Mouse (Mus musculus): Measurements from ENCODE around the gene Trmt2b.

GRCm38 (mm10) chrX:134233048-134233447 is 43.7 kb downstream of the Trmt2b start:
- TF ChIP-seq CTCF (IDR thresholded peaks at IDR 0.05; ENCODE audit: extremely low read depth, insufficient read length, insufficient replicate concordance, low read depth, low read length) (no peak), POLR2A (IDR thresholded peaks at IDR 0.05; ENCODE audit: low read depth, low read length) (no peak)

Measured in small intestine, adult 2 months (tissue).